Mouse (Mus musculus): Measurements from ENCODE around the gene Prkag2. TPM values are rescaled to one million over a fixed set of nuclear protein-coding genes. Genes with fewer than 3 reads are reported as not detected.
"Not testable (repeated sequence)": the region's sequence is repeated elsewhere in the genome, so short reads cannot be mapped to it uniquely, and the experiment has no call there.

The Prkag2 gene
- total RNA-seq, 2 experiments from 2014 or later: 151 to 155 TPM

GRCm38 (mm10) chr5:24834491-24834890 is 266.0 kb downstream of the Prkag2 start:
- no peak for DNase-seq (ENCODE audit: low spot score in 2 of 2)

DNA sequence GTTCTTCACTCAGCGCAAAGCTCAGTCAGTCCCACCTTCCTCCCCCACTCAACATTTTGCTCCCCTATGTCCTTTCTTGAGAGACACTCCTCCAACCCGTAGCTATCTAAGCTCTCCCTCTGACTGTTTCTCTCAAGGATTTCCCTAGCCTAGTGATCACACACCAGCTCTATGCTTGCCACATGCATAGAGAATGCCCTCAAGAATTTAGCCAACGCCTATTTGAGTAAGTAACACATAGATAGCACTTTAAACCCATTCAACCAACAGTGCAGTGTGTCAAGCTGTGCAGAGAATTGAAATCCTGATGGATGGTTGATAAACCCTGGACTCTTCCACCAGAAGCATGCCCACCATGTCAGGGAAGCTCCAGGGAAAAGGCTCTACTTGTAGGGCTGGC is 268.5 kb downstream of the Prkag2 start:
- no peak for DNase-seq (ENCODE audit: low spot score in 2 of 2)

DNA sequence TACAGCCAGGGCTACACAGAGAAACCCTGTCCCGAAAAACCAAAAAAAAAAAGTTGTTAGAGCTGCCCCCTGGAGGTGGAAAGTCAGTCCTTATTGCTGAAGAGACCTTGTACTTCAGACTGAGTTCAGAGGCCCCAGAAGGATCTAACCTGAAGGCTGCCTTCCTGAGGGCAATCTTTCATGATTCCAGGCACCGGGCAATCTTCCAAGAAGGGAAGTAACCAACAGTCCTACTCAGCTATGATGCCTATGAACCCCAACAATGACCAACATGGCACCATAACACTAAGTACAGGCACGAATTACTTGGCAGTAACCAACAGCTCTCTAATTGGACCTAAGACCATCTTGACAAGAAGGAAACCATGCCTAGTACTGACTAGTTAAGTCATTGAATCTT is 272.0 kb downstream of the Prkag2 start:
- no peak for DNase-seq (ENCODE audit: low spot score in 2 of 2)

DNA sequence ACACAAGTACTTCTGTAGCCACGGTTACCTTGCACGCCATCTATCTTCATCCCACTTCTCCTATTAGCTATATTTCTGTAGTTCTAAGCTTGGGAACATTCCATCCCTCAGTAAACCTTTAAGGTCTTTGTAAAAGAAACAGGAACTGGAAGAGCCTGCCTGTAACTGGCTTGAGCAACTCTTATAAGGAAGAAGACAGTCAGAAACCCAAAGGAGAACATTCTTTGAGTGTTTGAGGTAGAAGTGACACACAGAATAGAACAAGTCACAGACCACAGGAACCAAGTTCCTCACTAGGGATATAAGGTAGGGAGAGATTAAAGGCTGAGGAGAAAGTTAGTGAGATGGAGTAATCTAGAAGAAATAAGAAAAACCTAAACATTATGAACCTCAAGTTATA is 273.3 kb downstream of the Prkag2 start:
- no peak for DNase-seq (ENCODE audit: low spot score in 2 of 2)

DNA sequence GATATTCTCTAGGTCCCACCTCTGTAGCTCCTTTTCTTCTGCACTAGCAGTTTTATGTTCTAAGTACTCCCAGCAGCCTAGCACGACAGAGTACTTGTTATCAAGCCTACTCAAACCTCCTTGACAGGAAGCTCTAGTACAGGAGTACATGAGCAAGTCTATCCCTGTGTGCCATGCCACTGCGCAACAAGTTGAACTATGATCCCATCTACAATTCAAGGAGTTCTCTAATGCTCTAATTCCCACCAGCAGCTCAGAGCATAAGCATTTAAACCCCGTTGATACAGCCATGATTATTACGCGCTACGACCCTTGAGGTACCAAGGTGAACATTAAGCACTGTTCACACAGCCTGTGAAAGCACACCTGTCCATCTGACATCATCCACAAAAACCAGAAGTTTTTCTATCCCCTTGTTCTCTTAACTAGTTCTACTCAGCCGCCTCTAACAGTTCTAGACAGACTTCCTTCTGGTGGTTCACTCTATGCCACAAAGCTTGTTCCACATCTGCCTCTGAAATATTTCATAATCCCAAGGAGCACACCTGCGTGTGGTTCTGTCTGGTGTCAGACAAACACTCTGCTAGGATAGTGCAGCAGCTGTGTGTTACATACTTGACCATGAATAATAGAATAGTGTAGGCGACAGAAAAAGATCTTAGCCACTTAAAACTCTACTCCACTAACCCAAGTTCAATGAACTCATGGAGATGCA is 274.2 kb downstream of the Prkag2 start:
- DNase-seq (ENCODE audit: low spot score in 2 of 2): no peak

DNA sequence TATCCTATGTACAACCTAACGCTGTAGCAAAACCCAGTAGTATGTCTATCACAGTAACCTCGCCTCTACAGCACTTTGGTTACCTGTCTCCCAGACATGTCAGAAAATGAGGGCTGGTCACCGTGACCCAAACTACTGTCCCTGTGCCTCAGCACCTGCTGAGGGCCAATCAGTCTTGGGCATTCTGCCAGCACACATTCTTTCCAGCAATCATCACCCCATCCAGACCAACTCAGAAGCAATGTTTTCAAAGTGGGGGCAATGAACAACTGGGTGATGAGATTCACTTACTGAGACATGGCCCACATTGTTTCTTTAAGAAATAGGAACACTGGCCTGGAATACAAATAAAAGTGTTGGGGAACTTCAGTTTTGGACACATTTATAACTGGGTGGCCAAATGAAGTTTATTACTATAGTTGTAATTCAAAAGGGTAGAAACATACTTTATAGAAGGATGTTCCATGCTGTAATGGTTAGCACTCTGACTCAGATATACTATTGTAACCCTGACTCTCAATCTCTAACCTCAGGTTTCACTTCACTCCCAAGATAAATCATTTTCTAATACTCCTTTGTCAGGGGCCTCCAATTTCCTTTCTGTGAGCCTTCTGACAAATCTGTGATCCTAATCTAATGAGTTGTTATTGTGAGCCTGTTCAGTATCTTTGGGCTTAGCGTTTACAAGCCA is 274.9 kb downstream of the Prkag2 start:
- no peak for DNase-seq (ENCODE audit: low spot score in 2 of 2)

DNA sequence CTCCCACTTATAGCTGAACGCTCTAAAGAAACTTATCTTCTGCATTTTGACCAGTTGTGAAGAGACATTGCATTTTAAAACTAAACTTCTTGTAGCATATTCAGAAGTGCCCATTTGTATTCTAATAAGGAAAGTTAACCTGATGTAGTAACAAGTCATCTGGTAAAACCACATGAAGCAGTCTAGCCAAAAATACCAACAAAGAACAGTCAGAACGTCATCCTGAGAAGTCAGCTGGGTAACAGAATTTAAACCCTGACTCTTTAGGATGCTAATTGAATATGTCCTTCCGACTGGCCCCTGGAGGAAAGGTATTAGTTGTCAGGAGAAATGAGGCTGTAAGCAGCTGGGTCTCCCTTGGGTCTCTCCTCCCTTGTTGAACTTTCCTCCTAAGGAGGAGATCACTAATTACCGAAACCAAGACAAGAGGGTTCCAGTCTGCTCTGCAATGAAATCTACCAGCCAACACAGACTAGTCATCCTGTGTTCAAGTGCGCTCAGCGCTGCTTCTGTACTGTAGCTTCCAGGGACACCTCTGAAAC is 276.5 kb downstream of the Prkag2 start:
- DNase-seq (ENCODE audit: low spot score in 2 of 2): no peak

DNA sequence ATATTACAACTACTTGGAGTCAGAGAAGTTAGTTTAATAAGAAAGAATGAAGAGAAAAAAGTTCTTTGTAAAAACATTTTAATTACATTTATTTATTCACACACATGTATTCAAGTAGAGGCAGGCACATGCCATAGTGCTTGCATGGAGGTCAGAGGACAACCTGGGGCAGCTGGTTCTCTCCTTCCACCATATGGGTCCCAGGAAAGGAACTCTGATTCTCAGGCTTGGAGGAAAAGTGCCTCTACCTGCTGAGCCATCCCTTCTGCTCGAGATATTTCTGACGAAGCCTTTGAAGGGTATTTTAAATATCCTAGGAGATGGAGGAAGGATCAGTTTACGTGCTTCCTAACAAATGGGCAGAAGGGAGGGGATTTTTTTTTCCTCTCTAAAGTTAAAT is 277.7 kb downstream of the Prkag2 start:
- DNase-seq (ENCODE audit: low spot score in 2 of 2): no peak

- DNase-seq (ENCODE audit: low spot score in 2 of 2): not testable (repeated sequence)
Measured at GRCm38 (mm10) chr5:24822231-24822630, 278.2 kb downstream of the Prkag2 start.

DNA sequence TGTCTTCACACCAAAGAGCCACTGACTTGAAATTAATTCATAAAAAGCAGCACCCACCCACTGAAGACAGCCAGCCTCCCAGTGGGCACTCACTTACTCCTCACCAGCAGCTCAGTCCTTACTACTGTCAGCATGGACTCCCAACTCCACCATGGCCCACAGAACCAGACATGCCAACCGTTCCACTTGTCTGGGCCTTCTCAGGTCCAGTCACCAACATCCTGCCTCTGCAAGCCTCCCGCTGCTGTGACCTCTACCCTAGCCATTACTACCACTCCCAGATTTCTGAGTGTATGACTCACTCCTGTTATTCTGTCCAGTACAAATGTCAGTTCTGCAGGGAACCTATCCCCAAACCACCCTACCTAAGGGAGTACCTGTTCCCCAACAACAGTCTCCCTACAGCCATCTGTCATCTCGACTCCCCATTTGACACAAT is 279.0 kb downstream of the Prkag2 start:
- DNase-seq (ENCODE audit: low spot score in 2 of 2): no peak

DNA sequence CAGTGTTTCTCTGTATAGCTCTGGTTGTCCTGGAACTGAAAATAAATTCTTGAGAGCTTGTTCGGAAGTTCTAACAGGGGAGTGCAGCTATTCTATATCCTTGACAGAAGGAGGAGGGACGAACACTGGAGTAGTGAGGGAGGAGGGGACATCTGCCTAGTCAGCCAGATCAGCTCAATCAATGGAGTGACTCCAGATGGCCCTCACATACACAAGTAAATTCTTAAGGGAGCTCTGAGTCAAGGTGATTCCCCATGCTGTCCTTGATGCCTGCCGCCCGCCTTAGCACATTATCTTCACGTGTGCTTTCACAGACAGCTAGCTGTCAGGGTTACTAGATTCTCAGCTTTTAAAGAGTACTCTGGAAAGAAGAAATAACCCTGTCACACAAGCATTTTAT is 279.8 kb downstream of the Prkag2 start:
- no peak for DNase-seq (ENCODE audit: low spot score in 2 of 2)

GRCm38 (mm10) chr5:24817191-24817590 is 283.3 kb downstream of the Prkag2 start:
- no peak for DNase-seq (ENCODE audit: low spot score in 2 of 2)

GRCm38 (mm10) chr5:24813946-24814345 is 286.5 kb downstream of the Prkag2 start:
- DNase-seq (ENCODE audit: low spot score in 2 of 2): no peak

GRCm38 (mm10) chr5:24813005-24813404 is 287.4 kb downstream of the Prkag2 start:
- no peak for DNase-seq (ENCODE audit: low spot score in 2 of 2)

Other genes with a start within 250 kb of the Prkag2 start
- not detected for gene Galntl5, start 80.8 kb upstream of the Prkag2 start, total RNA-seq (2021)
- gene Galnt11, start 121.3 kb upstream of the Prkag2 start, total RNA-seq (2021): 10 to 100 TPM; 46.6 to 50.3 TPM
- gene E130116L18Rik, start 122.5 kb upstream of the Prkag2 start, total RNA-seq (2021): not detected

Measured in layer of hippocampus, postnatal 14 days (tissue).